Mouse (Mus musculus): ENCODE results near the gene Zfy1.
A peak's percentile ranks its signal among the peaks of the same experiment; 100 is the strongest.
"Not testable (repeated sequence)": the region's sequence is repeated elsewhere in the genome, so short reads cannot be mapped to it uniquely, and the experiment has no call there.

The Zfy1 gene

GRCm38 (mm10) chrY:797309-797708 is at the start of gene Zfy1:
TSS of gene Zfy1 (minus strand) at chrY:797409.
- not testable (repeated sequence) for DNase-seq (ENCODE audit: low read depth, low spot score)

- DNase-seq (ENCODE audit: low read depth, low spot score) = no peak
Observed at GRCm38 (mm10) chrY:818396-818795, 21.2 kb upstream of the Zfy1 start, which contains the start of gene Uba1y. TSS of gene Uba1y (plus strand) at chrY:818649.

GRCm38 (mm10) chrY:808991-809661 is 11.9 kb upstream of the Zfy1 start:
- DNase-seq (ENCODE audit: low read depth, low spot score) = peak; percentile 44

Measured in brain, adult 2 months (tissue).